Mouse (Mus musculus): ENCODE measurements around the gene Zmym5.
"Not testable (repeated sequence)": the region's sequence is repeated elsewhere in the genome, so short reads cannot be mapped to it uniquely, and the experiment has no call there.

Gene Zmym5

GRCm38 (mm10) chr14:56776571-56777238 is 34.8 kb downstream of the Zmym5 start:
- DNase-seq: no peak

GRCm38 (mm10) chr14:56775416-56775815 is 36.1 kb downstream of the Zmym5 start:
- DNase-seq: no peak

GRCm38 (mm10) chr14:56766438-56766837 is 45.1 kb downstream of the Zmym5 start:
- not testable (repeated sequence) for DNase-seq

- DNase-seq: not testable (repeated sequence)
Observed at GRCm38 (mm10) chr14:56765117-56765516, 46.4 kb downstream of the Zmym5 start.

GRCm38 (mm10) chr14:56751282-56751681 is 60.2 kb downstream of the Zmym5 start:
- peak; percentile 71 for DNase-seq
